Mouse (Mus musculus) splenic B cell, adult 2 months (primary cell): ENCODE measurements at regions not wholly inside any gene's neighbourhood (a gene's known extent, or its start where the extent isn't known, plus 50 kb on each side); places are given as distances from the start of the nearest gene placed in this dataset.
"Not testable (repeated sequence)": the region's sequence is repeated elsewhere in the genome, so short reads cannot be mapped to it uniquely, and the experiment has no call there.

Source experiments
- DNase-seq: peaks from one replicate; pipeline ENCODE4 v3.0.0-alpha.2; 2011; ENCODE audit warnings: low read depth, low spot score
- H3K27me3 ChIP-seq: 2 replicates; pipeline ENCODE4 v1.6.1; 2012; ENCODE audit warnings: mild to moderate bottlenecking, low read length, moderate library complexity, mixed read lengths; ENCODE audit not compliant: control insufficient read depth, poor library complexity, insufficient read depth, severe bottlenecking
- H3K36me3 ChIP-seq: 2 replicates; pipeline ENCODE4 v1.6.1; 2012; ENCODE audit warnings: mild to moderate bottlenecking, low read length, moderate library complexity, mixed read lengths; ENCODE audit not compliant: control insufficient read depth, poor library complexity, insufficient read depth, severe bottlenecking

- H3K36me3 ChIP-seq, H3K27me3 ChIP-seq, DNase-seq: not testable (repeated sequence)
Measured at GRCm38 (mm10) chr13:73087815-73088214, 172.5 kb upstream of the Irx4 start.

- Histone ChIP-seq H3K27me3 (no peaks in the 10 kb centered on the region), H3K36me3 (no peaks in the 10 kb centered on the region)
- DNase-seq = no peak
Measured at GRCm38 (mm10) chr13:73091886-73092285, 168.4 kb upstream of the Irx4 start.

- Histone ChIP-seq H3K36me3 (no peaks in the 10 kb centered on the region), H3K27me3 (no peaks in the 10 kb centered on the region)
- no peak for DNase-seq
Measured at GRCm38 (mm10) chr13:73097502-73097901, 162.8 kb upstream of the Irx4 start.

GRCm38 (mm10) chr13:73099407-73099806, 160.9 kb upstream of the Irx4 start:
- no peaks in the 10 kb centered on the region for H3K27me3 ChIP-seq
- no peaks in the 10 kb centered on the region for H3K36me3 ChIP-seq
- no peak for DNase-seq

- Histone ChIP-seq H3K36me3 (no peaks in the 10 kb centered on the region), H3K27me3 (no peaks in the 10 kb centered on the region)
- DNase-seq = no peak
Measured at GRCm38 (mm10) chr13:73107250-73107993, 152.9 kb upstream of the Irx4 start.

- no peaks in the 10 kb centered on the region for H3K36me3 ChIP-seq
- H3K27me3 ChIP-seq = no peaks in the 10 kb centered on the region
- no peak for DNase-seq
Measured at GRCm38 (mm10) chr13:73116822-73117632, 143.3 kb upstream of the Irx4 start.

GRCm38 (mm10) chr13:73117633-73118076, 142.6 kb upstream of the Irx4 start:
- no peaks in the 10 kb centered on the region for H3K36me3 ChIP-seq
- no peak for DNase-seq

GRCm38 (mm10) chr13:73122945-73123344, 137.3 kb upstream of the Irx4 start:
- no peak for DNase-seq
- no peaks in the 10 kb centered on the region for H3K27me3 ChIP-seq
- no peaks in the 10 kb centered on the region for H3K36me3 ChIP-seq

More at GRCm38 (mm10) chr13:73117633-73118076, 142.6 kb upstream of the Irx4 start:
- no peaks in the 10 kb centered on the region for H3K27me3 ChIP-seq

GRCm38 (mm10) chr13:73131270-73131669, 129.0 kb upstream of the Irx4 start:
- no peaks in the 10 kb centered on the region for H3K36me3 ChIP-seq
- no peaks in the 10 kb centered on the region for H3K27me3 ChIP-seq
- DNase-seq = no peak

GRCm38 (mm10) chr13:73132746-73133145, 127.5 kb upstream of the Irx4 start:
- Histone ChIP-seq H3K36me3 (no peaks in the 10 kb centered on the region), H3K27me3 (no peaks in the 10 kb centered on the region)
- no peak for DNase-seq

- Histone ChIP-seq H3K27me3 (no peaks in the 10 kb centered on the region), H3K36me3 (no peaks in the 10 kb centered on the region)
- DNase-seq = no peak
Measured at GRCm38 (mm10) chr13:73134929-73135328, 125.3 kb upstream of the Irx4 start.

- no peaks in the 10 kb centered on the region for H3K36me3 ChIP-seq
- H3K27me3 ChIP-seq = no peaks in the 10 kb centered on the region
- no peak for DNase-seq
Measured at GRCm38 (mm10) chr13:73141302-73141701, 119.0 kb upstream of the Irx4 start.

GRCm38 (mm10) chr13:73158016-73158415, 102.3 kb upstream of the Irx4 start:
- Histone ChIP-seq H3K36me3 (no peaks in the 10 kb centered on the region), H3K27me3 (no peaks in the 10 kb centered on the region)
- no peak for DNase-seq

GRCm38 (mm10) chr13:73159454-73159853, 100.8 kb upstream of the Irx4 start:
- no peak for DNase-seq
- Histone ChIP-seq H3K27me3 (no peaks in the 10 kb centered on the region), H3K36me3 (no peaks in the 10 kb centered on the region)

- no peaks in the 10 kb centered on the region for H3K27me3 ChIP-seq
- DNase-seq = no peak
- H3K36me3 ChIP-seq = no peaks in the 10 kb centered on the region
Measured at GRCm38 (mm10) chr13:73159865-73160264, 100.4 kb upstream of the Irx4 start.
